Mouse (Mus musculus): ENCODE results near the gene Tnnc1.

Gene Tnnc1

DNA sequence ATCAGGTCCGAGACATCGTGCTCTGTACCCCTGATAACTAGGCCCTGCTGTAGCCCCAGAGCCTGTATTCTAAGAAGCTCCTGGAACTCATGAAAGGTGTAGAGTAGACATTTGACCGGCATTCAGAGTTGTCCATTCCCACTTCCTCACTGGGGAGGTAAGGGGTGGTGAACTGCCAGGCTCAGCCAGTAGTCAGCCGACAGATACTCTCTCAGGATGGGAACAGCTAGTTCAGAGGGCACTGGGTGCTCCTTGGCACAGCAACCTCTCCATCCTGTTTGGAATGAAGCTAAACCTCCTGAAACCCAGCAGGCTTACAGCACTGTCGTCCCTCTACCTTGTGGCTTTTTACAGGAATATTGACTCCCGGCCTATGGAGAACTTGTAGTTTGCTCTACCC lies 3.7 kb downstream of the Tnnc1 start:
- DNase-seq (ENCODE audit: extremely low spot score, low read depth, low spot score) = no peak

DNA sequence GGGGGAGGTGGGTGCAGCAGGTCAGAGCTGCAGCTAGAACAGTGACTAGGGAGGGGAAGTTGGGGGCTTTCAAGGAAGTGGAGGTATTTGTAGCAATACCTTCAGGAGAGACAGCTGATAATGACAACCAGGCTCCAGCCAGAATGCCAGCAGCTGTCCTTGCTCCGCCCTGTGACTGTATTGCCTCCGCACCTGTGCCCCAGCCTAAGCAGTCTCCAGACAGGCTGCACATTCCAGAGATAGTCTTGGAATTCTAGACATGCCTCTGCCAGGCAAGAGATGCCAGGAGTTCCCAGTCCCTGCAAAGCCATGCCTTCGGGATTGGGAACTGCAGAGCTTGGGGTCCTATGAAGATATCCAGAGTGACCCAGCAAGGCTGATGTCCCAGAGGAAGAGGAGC lies 4.4 kb downstream of the Tnnc1 start:
- no peak for DNase-seq (ENCODE audit: extremely low spot score, low read depth, low spot score)

DNA sequence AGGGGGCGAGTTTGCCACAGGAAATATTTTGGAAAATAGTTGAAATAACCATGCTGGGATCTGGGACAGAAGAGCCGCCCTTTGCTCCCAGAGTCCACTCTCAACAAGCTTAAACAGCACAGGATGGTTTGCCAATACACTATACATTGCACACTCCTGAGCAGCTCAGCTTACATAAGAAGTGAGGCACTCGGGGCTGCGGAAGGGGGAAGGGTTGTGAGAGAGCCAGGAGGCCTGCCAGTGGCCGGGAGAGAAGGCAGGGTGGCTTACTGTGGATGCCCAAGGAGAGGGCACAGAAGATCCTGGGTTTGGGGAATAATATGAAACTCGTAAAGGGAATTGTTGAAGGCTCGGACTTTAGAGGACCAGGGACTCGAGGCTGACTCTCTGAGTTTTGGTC lies 5.8 kb downstream of the Tnnc1 start:
- DNase-seq (ENCODE audit: extremely low spot score, low read depth, low spot score) = no peak

DNA sequence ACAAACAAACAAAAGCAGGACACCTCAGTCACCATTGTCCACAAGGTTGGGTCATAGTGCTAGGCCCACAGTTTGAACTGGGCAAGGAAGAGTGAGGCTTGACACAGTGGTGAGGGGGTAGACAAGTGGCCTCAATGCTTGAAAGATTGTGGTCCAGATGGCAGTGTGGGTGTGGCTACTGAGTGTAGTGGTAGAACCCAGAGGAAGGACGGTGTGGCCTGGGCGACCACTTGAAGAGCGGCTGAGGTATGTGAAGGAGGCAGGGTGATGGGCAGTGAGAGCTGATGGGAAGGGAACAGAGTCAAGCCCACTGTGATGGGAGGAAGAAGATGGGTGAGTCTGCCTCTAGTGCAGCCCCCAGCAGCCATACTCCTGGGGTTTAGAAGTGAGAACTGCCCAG lies 6.6 kb downstream of the Tnnc1 start:
- no peak for DNase-seq (ENCODE audit: extremely low spot score, low read depth, low spot score)

DNA sequence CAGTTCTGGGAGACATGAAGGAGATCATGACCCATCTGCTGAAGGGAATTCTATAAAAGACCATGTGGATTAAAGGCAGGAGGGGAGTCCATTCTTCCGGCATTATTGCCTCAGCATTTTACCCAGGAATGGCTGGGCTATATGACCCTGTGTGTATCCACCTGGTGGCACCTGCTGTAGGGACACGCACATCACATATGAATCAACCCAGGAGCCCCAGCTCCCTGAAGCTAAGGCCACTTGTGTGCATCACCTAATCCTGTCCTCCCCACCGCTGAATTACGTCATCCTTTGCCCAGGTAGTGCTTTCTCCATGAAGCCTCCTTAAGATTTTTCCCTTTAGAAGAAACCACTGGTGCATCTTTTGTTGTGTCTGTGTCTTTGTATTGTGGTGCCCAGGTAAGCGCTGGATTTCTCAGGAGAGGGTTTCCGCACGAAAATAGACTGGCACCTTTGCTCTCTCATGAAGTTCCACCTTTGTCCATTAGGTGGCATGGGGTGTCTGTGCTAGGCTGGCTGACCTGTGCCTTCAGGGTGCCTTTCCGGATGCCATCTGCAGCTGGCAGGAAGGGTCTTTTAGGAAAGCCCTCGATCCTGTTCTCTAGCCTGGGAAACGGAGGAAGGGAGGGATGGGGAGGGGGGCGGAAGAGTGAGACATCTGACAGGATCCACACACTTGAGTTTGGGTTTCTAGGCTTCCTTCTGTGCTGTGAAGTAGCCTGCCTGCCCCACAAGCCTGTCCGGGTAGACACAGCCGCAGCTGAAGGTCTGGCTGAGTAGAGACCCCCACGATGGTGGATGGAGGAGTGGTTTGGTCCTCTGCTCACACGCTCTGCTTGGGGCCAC lies 7.3 kb downstream of the Tnnc1 start:
- no peak for DNase-seq (ENCODE audit: extremely low spot score, low read depth, low spot score)

DNA sequence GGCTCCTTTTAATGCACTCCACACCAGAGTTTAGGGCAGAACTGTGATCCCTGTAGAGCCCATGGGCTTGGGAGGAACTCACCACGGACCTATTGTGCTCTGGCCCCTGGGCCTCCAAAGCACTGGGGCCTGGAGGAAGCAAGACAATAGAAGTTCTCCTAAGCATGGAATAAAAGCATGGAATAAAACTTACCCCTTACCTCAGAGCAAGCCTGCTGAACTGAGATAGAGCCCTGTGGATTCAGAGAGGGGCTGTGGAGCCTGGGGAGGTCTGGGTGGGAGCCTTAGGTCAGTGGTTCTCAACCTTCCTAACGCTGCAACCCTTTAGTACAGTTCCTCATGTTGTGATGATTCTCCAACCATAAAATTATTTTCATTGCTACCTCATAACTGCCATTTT lies 8.7 kb downstream of the Tnnc1 start, which contains the start of gene Nisch:
Gene Nisch, minus strand, starts transcription at position 101 of the 400 bp plus-strand sequence.
- DNase-seq (ENCODE audit: extremely low spot score, low read depth, low spot score) = no peak

DNA sequence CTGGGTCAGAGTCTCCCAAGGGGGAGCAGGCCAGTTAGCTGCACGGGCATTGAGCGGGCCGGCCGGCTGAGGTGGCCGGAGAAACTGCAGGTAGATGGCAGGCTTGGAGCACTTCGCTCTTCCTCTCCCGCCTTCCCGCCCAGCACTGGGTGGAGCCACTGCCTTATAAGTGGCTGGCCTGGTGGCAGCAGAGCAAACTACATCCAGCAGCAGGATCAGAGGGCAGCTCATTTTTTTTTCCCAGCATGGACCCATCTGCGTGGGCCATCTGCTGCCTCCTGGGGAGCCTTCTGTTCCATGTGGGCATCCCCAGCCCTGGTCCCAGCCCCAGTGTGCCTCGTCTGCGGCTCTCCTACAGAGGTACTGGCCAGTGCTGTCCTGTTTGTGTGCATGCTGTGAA lies 9.6 kb downstream of the Tnnc1 start, which contains the start of gene Sema3g:
Gene Sema3g, plus strand, starts transcription at position 195 of the 400 bp plus-strand sequence.
- DNase-seq (ENCODE audit: extremely low spot score, low read depth, low spot score) = no peak

DNA sequence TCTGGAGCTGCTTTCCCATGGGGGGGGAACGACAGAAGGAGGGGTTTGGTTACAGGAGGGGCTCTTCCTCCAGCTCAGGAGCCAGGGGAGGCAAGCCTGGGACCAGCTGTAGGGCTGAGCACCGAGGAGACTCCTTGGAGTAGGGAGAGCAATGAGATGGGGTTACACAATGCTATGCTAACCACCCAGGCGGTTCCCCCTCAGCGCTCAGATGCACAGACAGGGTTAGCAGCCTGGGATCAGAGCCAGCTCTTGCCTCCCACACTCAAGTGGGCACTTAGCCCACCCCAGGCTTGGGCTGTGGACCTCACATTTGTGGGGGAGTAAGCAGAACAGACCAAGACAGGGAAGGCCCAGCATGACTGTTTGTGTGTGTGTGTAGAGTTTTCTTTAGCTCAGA lies 18.9 kb downstream of the Tnnc1 start:
- DNase-seq (ENCODE audit: extremely low spot score, low read depth, low spot score) = no peak

DNA sequence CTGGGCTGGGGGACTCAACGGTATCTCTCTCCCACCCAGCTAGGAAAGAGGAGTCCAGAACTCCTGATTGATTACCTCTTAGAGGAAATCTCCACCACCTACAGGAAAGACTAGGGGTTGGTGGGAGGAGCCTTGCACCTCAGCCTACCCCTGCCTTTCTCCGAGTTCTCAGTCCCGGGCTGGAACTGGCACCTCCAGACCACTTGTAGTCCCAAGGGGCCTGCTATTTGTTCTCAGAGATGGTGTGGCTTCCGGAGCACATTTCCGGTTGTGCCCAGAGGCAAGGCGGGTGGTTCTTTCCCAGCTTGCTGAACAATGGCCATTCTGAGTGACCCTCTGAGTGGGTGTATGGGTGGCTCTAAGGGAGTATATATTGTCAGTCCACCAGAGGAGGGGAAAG lies 20.1 kb downstream of the Tnnc1 start:
- no peak for DNase-seq (ENCODE audit: extremely low spot score, low read depth, low spot score)

DNA sequence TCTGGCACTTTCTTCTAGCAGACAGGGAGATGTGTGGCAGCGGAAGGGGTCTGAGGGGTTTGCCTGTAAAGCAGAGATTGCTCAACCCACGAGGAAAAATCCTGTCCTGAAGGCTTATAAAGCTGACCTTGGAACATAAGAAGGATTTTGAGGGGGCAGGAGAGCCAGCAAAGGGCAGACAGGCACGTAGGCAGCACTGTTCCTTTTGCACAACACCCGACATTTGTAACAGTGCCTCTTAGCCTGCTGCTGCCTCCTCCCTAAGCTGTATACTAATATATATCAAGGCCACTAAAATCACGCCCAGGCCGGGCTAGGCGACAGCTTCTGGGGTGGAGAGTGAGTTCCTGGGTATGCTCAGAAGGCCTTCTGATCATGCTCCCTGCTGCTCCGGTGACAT lies 22.3 kb downstream of the Tnnc1 start:
- no peak for DNase-seq (ENCODE audit: extremely low spot score, low read depth, low spot score)

DNA sequence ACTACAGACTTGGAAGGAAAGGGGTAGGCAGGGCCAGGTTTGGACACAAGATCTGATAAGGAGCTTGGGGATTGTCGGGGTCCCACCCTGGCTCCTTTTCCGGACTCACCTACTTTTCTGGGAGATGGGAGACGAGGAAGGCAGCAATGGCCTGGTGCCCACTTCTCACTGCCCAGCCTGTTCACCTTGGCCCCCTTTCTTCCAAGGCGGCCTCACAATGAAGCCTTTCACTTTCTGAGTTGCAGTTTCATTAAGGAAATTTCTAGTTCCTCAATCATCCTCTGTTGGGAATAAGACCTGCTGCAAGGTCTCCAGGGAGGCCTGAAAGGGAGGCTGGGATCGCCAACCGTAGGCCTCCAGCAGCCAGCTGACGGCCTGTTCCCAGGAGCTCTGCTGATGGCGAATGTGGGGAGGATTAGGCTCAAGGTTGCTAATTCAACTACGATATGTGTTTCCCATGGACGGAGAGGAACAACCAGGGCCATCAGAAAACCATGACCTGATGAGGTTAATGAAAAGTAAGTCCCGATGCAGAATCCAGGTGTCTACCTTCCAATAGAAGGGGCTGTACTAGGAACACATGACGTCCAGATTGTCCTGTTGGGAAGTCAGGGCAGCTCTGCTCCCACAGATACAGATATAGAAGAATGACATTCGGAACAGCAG lies 24.4 kb downstream of the Tnnc1 start:
- no peak for DNase-seq (ENCODE audit: extremely low spot score, low read depth, low spot score)

DNA sequence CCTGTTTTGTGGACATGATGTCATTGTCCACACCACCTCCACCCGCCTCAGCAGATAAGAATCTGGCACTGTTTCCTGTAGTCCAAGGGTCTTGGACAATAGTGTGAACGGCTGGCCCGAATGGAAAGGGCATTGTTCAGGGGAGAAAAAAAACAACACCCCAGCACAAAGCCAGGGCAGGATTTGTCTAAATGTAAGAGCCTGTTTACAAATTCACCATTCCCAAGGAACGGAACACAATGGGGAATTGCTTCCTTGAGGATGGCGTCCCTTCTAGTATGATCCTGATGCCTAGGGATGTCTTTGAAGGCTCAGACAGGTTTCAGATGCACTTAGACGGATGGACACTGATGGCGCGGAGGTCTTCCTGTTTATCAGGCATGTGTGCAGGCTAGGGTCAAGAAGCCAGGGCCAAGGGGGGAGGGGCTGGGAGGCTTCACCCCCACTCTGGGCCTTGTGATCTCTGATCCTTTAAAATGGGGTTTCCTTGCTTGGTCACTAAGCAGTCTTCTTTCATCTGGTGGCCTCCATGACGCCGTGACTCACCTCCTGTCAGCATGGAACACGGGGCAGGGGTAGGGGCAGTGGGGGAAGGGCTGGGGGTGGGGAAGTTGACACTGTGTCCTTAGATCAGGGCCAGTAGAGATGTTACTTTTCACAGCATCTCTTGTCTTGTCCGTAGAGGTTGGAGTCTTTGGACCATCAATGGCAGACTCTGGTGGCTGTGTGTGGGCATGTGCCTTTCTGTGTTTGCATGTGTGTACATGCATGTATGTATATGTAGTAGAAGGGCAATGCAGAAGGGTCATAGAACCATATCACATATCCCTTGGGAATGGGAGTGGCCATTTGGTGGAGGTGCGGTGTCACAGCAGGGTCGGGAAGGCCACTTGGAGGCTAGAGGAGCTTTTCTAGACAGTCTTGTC lies 25.2 kb downstream of the Tnnc1 start:
- no peak for DNase-seq (ENCODE audit: extremely low spot score, low read depth, low spot score)

DNA sequence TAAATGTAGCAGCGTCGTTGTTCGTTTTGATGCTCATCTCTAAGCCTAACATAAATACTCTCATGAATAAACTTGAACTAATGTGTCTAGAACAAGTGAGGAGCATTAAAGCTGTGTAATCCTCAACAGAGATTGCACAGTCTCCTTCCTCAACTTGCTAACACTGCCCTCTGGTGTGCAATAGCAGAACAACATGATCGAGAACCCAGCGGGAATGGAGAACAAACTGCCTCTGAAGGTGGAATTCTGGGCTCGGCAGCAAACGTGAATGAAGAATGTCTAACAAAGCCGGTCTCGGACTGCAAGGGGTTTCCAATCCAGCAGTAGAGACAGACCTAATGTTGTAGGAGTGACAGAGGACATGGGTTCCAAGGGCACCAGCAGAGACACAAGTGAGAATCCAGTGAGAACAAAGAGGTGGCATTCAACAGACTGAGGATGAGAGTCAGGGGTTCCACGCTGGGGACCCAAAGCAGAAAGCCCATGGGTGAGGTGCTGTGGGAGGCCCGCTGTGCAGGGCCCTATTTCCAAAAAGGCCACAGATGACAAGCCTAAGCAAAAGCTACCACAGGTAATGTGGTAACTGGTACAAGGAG lies 26.0 kb downstream of the Tnnc1 start:
- DNase-seq (ENCODE audit: extremely low spot score, low read depth, low spot score) = peak; percentile 79

DNA sequence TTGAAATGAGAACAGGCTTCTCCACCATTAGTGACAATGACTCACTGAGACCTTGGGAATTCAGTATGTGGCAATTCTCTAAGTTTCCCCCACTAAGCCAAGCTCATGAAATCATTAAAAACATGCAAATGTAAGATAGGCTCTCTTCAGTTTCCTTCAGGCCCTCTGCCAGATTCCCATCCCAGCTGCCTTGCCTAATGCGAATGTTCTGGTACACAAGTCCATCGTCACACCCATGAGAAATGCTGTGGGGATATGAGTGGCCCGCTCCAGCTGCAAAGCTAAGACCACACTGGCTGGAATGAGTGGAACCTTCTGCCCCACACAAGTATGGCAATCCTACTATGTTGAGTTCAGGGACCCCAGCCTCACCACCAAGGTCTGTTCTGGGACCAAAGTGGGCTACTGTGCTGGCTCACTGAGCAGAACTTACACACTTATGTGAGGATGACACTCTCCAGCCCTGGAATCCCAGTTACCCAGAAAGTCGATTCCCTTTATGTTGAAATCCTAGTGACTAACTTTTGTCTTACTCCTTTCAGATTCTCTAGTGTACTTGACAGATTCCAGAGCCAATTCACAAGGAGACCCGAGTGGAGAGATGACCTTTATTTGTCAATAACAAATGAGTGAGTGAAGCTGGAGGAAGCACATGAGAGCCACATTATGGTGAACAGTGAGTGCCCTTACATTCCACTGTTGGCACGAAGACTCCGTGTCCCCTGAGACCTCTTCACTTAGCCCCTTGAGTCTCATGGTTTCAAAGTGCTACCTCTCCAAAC lies 29.2 kb downstream of the Tnnc1 start:
- no peak for DNase-seq (ENCODE audit: extremely low spot score, low read depth, low spot score)

DNA sequence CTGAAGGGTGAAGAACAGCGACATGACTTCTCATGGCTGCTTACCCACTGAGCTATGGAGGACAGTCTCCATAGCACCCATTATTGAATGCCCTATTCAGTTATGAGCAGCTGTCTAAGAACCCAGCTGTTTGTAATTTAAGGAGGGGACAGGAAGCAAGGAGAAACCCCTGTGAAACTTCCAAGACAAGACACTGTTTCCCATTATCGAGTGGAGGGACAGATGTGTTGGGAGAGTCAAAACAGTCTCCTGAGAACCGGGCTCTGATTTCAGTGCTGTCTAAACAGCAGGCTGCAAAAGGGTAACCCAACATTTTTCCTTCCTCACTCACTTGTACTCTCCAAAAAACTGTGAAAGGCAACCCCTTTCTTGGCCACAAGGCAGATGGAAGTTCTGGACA lies 32.4 kb downstream of the Tnnc1 start:
- no peak for DNase-seq (ENCODE audit: extremely low spot score, low read depth, low spot score)

DNA sequence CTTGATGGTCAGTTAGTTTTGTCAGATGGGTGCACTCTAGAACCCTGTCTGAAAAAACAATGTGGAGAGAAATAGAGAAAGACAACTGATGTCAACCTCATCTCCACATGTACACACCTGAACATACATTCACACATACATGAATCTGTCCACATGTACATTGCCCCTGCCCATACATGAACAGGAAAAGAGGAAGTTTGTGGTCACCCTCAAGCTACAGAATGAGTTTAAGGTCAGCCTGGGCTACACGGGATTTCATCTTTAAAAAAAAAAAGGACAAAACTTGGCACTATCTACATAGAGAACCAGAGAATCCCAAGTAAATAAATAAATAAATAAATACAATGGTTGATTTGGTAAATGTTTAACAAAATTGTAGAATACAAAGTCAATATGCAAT lies 36.7 kb downstream of the Tnnc1 start:
- DNase-seq (ENCODE audit: extremely low spot score, low read depth, low spot score) = no peak

DNA sequence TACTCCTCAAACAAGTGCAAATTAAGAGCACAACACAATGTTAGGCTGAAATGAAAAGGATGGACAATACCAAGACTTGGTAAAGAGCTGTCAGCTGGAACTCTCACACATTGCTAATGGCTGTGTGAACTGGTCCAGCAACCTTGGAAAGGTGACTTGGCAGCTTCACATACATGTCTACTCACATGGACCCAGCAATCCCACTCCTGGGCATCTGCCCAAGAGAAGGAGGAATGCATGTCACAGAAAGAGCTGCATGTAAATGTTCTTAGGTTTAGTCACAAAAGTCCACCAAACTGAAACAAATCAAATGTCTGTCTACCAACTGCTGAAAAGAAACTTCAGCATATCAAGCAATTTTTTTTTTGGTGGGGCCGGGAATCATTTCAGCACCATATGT lies 37.8 kb downstream of the Tnnc1 start:
- no peak for DNase-seq (ENCODE audit: extremely low spot score, low read depth, low spot score)

DNA sequence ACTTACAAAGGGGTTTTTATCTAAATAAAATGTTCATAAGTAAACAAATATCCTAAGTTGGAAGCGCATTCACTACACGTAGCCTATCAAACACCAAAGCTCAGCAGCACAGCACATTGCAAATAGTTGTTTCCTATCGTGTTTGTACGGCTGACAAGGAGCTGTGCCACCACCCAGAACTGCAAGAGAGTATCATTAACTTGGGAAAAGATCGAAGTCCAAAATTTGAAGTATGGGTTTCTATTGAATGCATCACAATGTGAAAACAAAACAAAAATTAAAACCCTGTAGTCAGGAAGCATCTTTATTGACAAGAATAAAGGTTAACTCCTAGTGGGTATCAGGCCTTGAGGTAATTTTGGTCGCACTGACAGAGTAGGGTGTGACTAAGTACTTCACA lies 40.3 kb downstream of the Tnnc1 start:
- DNase-seq (ENCODE audit: extremely low spot score, low read depth, low spot score) = no peak

DNA sequence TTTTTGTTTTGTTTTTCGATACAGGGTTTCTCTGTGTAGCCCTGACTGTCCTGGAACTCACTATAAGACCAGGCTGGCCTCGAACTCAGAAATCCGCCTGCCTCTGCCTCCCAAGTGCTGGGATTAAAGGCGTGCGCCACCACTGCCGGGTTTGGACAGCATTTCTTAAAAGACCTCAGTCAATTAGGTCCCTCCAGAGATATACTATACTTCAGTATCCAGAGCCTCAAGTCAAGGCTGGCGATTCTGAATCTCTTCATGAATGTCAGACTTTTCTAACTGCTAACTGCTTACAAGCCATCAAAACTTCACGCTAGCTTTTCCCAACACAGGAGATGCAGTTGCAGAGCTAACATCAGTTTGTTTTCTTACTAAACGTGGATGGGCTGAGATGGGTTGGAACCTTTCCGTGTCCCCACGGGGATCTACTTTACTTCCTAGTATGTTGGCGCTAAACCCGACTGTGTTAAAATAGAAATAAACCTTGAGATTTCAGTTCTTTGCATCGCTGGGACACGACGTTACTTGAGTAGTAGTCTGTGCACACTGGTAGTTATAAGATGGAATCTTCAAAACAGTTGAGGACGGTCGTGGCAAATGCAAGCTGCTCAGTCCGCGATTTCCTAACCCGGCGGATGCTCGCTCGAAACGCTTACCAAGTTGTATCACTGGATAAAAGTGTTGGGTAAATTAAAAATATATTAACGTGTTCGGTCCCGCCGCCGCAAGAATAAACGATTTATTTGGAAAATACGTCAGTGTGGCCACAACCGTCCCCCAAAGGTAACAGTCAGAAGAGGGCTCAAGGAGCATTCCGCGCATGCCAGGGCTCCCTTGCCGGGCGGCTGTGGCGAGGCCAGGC lies 42.3 kb downstream of the Tnnc1 start:
- DNase-seq (ENCODE audit: extremely low spot score, low read depth, low spot score) = no peak

Measured in hindlimb bud, embryonic 11.5 days (tissue).